Mouse (Mus musculus) embryonic facial prominence, embryonic 13.5 days (tissue): ENCODE measurements around the gene Rpl29. TPM values are rescaled to one million over a fixed set of nuclear protein-coding genes. Genes with fewer than 3 reads are reported as not detected.

Experiments used
- ATAC-seq: fragments of 200-750 bp; cut with Nextera tagmentation; 2 replicates; pipeline ENCODE4 v1.8.0; 2017; ENCODE audit warnings: low read depth; ENCODE audit not compliant: insufficient number of reproducible peaks, insufficient read depth, low FRiP score, low TSS enrichment
- H3K27ac ChIP-seq: fragments of 300-500 bp; sonication (generic); 2 replicates; pipeline ENCODE4 v1.5.1; 2015; ENCODE audit warnings: moderate library complexity, mild to moderate bottlenecking, inconsistent platforms
- H3K27me3 ChIP-seq: fragments of 300-500 bp; sonication (generic); 2 replicates; pipeline ENCODE4 v1.6.1; 2015; ENCODE audit warnings: mild to moderate bottlenecking, inconsistent platforms
- H3K36me3 ChIP-seq: fragments of 300-500 bp; sonication (generic); 2 replicates; pipeline ENCODE4 v1.6.1; 2015; ENCODE audit warnings: mild to moderate bottlenecking, inconsistent platforms
- H3K4me1 ChIP-seq: fragments of 300-500 bp; sonication (generic); 2 replicates; pipeline ENCODE4 v1.6.1; 2015; ENCODE audit warnings: inconsistent platforms
- H3K4me2 ChIP-seq: fragments of 300-500 bp; sonication (generic); 2 replicates; pipeline ENCODE4 v1.6.1; 2015; ENCODE audit warnings: moderate library complexity, mild to moderate bottlenecking, inconsistent platforms
- H3K4me3 ChIP-seq: fragments of 300-500 bp; sonication (generic); 2 replicates; pipeline ENCODE4 v1.5.1; 2015; ENCODE audit warnings: mild to moderate bottlenecking, inconsistent platforms
- H3K9ac ChIP-seq: fragments of 300-500 bp; sonication (generic); 2 replicates; pipeline ENCODE4 v1.6.1; 2015; ENCODE audit warnings: mild to moderate bottlenecking, inconsistent platforms
- H3K9me3 ChIP-seq: fragments of 300-500 bp; sonication (generic); 2 replicates; pipeline ENCODE4 v1.6.1; 2016; ENCODE audit warnings: inconsistent platforms
- WGBS: fragments of 180-500 bp; shearing (Covaris S2); methylation state at CpG from one replicate; pipeline ENCODE4 v1.1.7; 2015; ENCODE audit warnings: mixed read lengths; 5-methylcytosine and 5-hydroxymethylcytosine counted together
- polyA plus RNA-seq: library from polyadenylated mRNA; unstranded; fragments of >200 nt; fragmentation: Nextera tagmentation; extraction: Ambion mirVana; gene quantifications from 2 replicates; pipeline ENCODE4 v1.2.1, GENCODE M21; 2015

Rpl29 gene
- polyA plus RNA-seq, 1 experiment from 2014 or later, result 1,083 TPM

DNA sequence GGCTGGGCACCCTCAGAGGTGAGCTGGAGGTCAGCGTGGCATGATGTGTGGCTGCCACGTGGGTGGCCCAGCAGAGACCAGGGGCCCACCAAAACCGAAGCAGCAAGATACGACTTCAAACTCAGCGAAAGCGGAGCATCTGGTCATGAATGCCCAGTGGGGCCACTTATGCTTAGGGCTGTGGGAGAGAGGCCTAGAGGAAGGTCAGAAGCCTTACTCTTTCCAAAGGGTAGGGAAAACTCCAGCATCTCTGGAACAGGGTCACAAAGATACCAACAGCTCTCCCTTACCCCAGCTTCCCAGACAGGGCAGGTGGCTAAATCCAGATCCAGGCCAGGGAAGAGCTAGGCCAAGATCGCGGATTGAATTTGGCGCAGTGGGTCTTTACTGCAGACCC, 27.9 kb downstream of the Rpl29 start:
- 48% methylated on average over 9 of the region's 9 CpGs for WGBS
- Histone ChIP-seq H3K9me3 (no peaks in the 10 kb centered on the region), H3K36me3 (peaks cover 35% of the 10 kb centered on the region), H3K4me1 (peaks cover 72% of the 10 kb centered on the region), H3K27me3 (no peaks in the 10 kb centered on the region), H3K9ac (peak overlapping the region; percentile 85), H3K4me3 (peak overlapping the region; percentile 69), H3K27ac (peak overlapping the region; percentile 92), H3K4me2 (peak overlapping the region; percentile 97)
- no peak for ATAC-seq

DNA sequence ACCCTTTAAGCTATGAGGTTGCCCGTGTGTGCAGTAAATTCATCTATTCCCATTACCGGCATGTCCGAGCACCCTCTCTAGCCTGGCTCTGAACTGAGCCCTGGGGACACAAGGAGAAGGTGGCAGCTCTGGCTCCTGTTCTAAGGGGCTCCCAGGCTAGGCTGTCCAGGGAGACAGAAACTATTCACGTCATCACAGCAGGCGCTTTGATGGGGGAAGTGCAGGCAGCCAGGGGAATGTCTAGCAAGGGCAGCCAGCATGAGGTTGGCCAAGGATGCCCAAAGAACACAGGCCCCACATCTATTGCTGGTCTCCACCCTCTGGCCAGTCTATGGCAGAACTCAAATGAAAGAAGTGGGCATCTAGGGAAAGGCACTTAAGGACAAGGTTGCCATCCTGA, 28.7 kb downstream of the Rpl29 start:
- no peak overlapping the region for H3K27ac ChIP-seq
- no peak overlapping the region for H3K4me2 ChIP-seq

DNA sequence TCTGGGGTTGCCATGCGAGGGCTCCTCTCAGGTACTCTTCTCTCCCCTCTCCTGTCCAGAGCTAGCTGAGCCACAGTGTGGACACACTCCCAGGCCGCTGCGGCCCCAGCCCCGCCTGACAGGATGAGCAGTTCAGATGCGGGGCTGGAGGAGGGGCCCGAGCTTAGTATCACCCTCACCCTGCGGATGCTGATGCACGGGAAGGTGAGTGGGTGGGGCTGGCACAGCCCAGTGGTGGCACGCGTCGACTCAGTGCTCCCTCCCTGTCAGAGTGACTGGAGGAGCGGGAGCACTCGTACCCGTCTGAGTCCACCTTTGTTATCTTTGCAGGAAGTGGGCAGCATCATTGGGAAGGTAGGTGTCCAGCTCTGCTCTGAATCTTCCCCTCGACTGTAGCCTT, 30.7 kb downstream of the Rpl29 start:
- H3K4me1 ChIP-seq, result peaks cover 60% of the 10 kb centered on the region
- no peak overlapping the region for H3K9ac ChIP-seq
- peaks cover 11% of the 10 kb centered on the region; the same call in 1 of the 2 replicates for H3K27me3 ChIP-seq
- WGBS, result 81% methylated on average over 15 of the region's 15 CpGs
- H3K4me2 ChIP-seq, result no peak overlapping the region
- peaks cover 55% of the 10 kb centered on the region for H3K36me3 ChIP-seq
- no peak for ATAC-seq
- no peak overlapping the region for H3K27ac ChIP-seq
- no peak overlapping the region for H3K4me3 ChIP-seq
- no peaks in the 10 kb centered on the region for H3K9me3 ChIP-seq

More for the DNA sequence above, 28.7 kb downstream of the Rpl29 start:
- Histone ChIP-seq H3K9ac (no peak overlapping the region), H3K36me3 (peaks cover 40% of the 10 kb centered on the region), H3K9me3 (no peaks in the 10 kb centered on the region), H3K4me3 (no peak overlapping the region), H3K4me1 (peaks cover 64% of the 10 kb centered on the region), H3K27me3 (no peaks in the 10 kb centered on the region)
- 71% methylated on average over 5 of the region's 5 CpGs for WGBS
- ATAC-seq, result no peak

- H3K27ac ChIP-seq, result no peak overlapping the region
- no peak for ATAC-seq
- no peak overlapping the region for H3K4me3 ChIP-seq
- no peak overlapping the region for H3K4me2 ChIP-seq
- H3K27me3 ChIP-seq, result peaks cover 11% of the 10 kb centered on the region; the same call in 1 of the 2 replicates
- H3K9me3 ChIP-seq, result no peaks in the 10 kb centered on the region
- H3K4me1 ChIP-seq, result peaks cover 59% of the 10 kb centered on the region
- 66% methylated on average over 18 of the region's 18 CpGs for WGBS
- H3K9ac ChIP-seq, result no peak overlapping the region
- H3K36me3 ChIP-seq, result peaks cover 55% of the 10 kb centered on the region
These were observed 31.3 kb downstream of the Rpl29 start for GRCm38 (mm10) chr9:106460401-106461025.

DNA sequence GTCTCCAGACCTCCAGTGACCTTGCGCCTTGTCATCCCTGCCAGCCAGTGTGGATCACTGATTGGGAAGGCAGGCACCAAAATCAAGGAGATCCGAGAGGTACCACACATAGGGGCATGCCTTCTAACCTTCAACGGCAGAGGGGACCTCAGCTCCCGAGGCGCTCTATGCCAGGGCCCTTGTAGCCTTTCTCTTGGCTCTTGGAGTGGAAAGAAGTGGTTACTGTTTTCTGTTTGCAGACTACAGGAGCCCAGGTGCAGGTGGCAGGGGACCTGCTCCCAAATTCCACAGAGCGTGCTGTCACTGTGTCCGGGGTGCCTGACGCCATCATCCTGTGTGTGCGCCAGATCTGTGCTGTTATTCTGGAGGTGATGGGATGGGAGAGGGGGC, 31.8 kb downstream of the Rpl29 start:
- ATAC-seq, result no peak
- no peak overlapping the region for H3K27ac ChIP-seq
- H3K4me2 ChIP-seq, result no peak overlapping the region
- peaks cover 59% of the 10 kb centered on the region for H3K4me1 ChIP-seq
- H3K36me3 ChIP-seq, result peaks cover 55% of the 10 kb centered on the region
- no peaks in the 10 kb centered on the region for H3K9me3 ChIP-seq
- H3K27me3 ChIP-seq, result peaks cover 11% of the 10 kb centered on the region
- no peak overlapping the region for H3K4me3 ChIP-seq
- WGBS, result 89% methylated on average over 9 of the region's 9 CpGs
- no peak overlapping the region for H3K9ac ChIP-seq

- no peak overlapping the region for H3K27ac ChIP-seq
- peaks cover 52% of the 10 kb centered on the region for H3K4me1 ChIP-seq
- H3K4me2 ChIP-seq, result no peak overlapping the region
- H3K27me3 ChIP-seq, result peaks cover 11% of the 10 kb centered on the region
- peaks cover 55% of the 10 kb centered on the region for H3K36me3 ChIP-seq
- 78% methylated on average over 16 of the region's 16 CpGs for WGBS
- no peak overlapping the region for H3K9ac ChIP-seq
- no peak overlapping the region for H3K4me3 ChIP-seq
- no peak for ATAC-seq
- H3K9me3 ChIP-seq, result no peaks in the 10 kb centered on the region
These were observed 32.6 kb downstream of the Rpl29 start for GRCm38 (mm10) chr9:106461641-106462429.

- Histone ChIP-seq H3K27ac (no peak overlapping the region), H3K36me3 (peaks cover 55% of the 10 kb centered on the region), H3K27me3 (peaks cover 11% of the 10 kb centered on the region), H3K4me3 (no peak overlapping the region), H3K4me1 (peaks cover 46% of the 10 kb centered on the region), H3K9me3 (no peaks in the 10 kb centered on the region), H3K4me2 (no peak overlapping the region), H3K9ac (no peak overlapping the region)
- no peak for ATAC-seq
- WGBS, result 89% methylated on average over 12 of the region's 12 CpGs
These were observed 33.2 kb downstream of the Rpl29 start for GRCm38 (mm10) chr9:106462430-106462800.

DNA sequence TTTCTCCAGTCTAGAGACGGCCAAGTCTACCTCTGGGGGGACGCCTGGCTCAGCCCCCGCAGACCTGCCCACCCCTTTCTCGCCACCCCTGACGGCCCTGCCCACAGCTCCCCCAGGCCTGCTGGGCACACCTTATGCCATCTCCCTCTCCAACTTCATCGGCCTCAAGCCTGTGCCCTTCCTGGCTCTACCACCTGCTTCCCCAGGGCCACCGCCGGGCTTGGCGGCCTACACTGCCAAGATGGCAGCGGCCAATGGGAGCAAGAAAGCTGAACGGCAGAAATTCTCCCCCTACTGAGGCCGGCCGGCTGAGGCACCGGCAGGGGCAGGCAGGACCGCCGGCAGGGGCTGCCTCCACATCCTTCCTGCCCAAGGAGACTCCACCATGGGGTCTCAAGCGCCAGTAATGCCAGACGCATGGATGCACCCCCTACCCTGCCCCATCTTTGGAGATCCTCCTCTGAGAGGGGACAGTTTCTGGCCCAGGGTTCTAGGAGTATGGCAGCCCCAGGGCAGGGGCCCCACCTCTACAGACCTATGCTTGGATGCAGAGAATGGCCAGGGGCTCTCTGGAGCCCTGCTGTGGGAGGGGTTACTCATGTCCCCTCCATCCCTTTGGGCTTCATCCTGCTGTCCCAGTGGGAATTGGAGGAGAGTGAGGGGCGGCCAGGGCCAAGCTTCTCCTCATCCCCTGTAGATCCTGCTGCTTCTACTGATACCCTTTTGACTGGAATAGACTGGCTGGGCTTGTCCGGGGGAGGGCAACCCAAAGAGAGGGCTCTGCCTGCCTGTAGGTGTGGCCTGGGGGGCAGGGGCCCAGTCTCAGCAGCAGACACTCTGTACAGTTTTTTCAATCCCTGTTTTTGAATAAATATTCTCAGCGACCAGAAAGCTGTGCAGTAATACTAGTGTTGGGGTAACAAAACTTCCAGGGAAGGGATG, 34.1 kb downstream of the Rpl29 start:
- peaks cover 11% of the 10 kb centered on the region for H3K27me3 ChIP-seq
- H3K4me1 ChIP-seq, result peaks cover 36% of the 10 kb centered on the region
- whole genome bisulfite sequencing, result 80% methylated on average over 21 of the region's 21 CpGs
- H3K4me2 ChIP-seq, result no peak overlapping the region
- no peak overlapping the region; the same call in 1 of the 2 replicates for H3K27ac ChIP-seq
- H3K9ac ChIP-seq, result 0 out of 2 replicates have a peak overlapping the region, but pooled peaks have one; percentile 16
- H3K4me3 ChIP-seq, result no peak overlapping the region
- ATAC-seq, result no peak
- peaks cover 49% of the 10 kb centered on the region for H3K36me3 ChIP-seq
- no peaks in the 10 kb centered on the region for H3K9me3 ChIP-seq

- peaks cover 25% of the 10 kb centered on the region for H3K4me1 ChIP-seq
- no peaks in the 10 kb centered on the region for H3K9me3 ChIP-seq
- peak overlapping the region; percentile 59 for H3K4me3 ChIP-seq
- H3K27ac ChIP-seq, result no peak overlapping the region
- H3K27me3 ChIP-seq, result peaks cover 11% of the 10 kb centered on the region
- H3K4me2 ChIP-seq, result peak overlapping the region; percentile 98
- peak overlapping the region; percentile 77 for H3K9ac ChIP-seq
- WGBS, result 3% methylated on average over 99 of the region's 99 CpGs
- peak; percentile 23; the same call in 1 of the 2 replicates for ATAC-seq
- peaks cover 41% of the 10 kb centered on the region for H3K36me3 ChIP-seq
These were observed 35.7 kb downstream of the Rpl29 start for GRCm38 (mm10) chr9:106464751-106465541.

DNA sequence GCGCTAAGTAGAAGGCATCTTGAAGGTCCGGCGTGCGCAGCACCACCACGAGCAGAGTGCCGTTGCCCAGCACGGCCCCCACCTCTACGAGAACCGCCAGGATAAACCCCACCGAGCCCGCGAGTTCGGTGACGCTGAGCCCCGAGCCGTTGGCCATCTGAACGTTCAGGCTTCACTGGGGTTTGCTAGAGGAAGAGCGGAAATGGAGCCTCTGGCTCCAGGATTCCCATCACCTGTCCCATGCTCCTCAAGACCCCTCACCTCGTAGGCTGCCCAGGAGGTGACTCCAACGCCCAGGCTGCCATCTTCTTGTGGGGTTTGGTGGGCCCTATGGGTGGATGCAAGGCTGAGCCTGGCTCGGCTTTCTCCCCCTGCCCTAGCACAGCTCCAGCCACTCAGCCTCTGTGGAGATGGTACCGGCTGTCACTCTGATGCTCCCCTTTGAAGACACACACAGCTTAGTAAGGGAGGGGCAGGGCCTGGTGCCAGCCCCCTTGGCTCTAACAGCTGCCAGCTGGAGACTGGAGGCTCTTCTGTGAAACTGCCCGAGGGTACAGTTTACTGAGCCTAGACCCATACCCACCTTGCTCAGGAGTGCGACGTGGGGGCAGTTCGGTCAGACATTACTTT, 36.4 kb downstream of the Rpl29 start, which contains the start of gene Gpr62:
Gene Gpr62, minus strand, starts transcription at position 368 of the 630 bp plus-strand sequence.
- peak within 1 kb of the TSS; percentile 77 for H3K9ac ChIP-seq
- ATAC-seq, result no peak
- no peak within 1 kb of the TSS for H3K27ac ChIP-seq
- no peaks in the 10 kb centered on the region for H3K9me3 ChIP-seq
- peaks cover 19% of the 10 kb centered on the region for H3K4me1 ChIP-seq
- peak within 1 kb of the TSS; percentile 98 for H3K4me2 ChIP-seq
- peak within 1 kb of the TSS; percentile 59 for H3K4me3 ChIP-seq
- H3K27me3 ChIP-seq, result peaks cover 11% of the 10 kb centered on the region
- WGBS, result 33% methylated on average over 26 of the region's 26 CpGs
- H3K36me3 ChIP-seq, result peaks cover 34% of the 10 kb centered on the region
